Mouse (Mus musculus) heart, embryonic 13.5 days (tissue): Measurements from ENCODE around the gene Zfp692. TPM values are rescaled to one million over a fixed set of nuclear protein-coding genes. Genes with fewer than 3 reads are reported as not detected.

Experiments used
- ATAC-seq: fragments of 200-750 bp; cut with Nextera tagmentation; 2 replicates; pipeline ENCODE4 v1.8.0; 2017; ENCODE audit warnings: moderate TSS enrichment; ENCODE audit not compliant: insufficient number of reproducible peaks, low FRiP score, low TSS enrichment; ENCODE audit errors: extremely low read depth
- H3K27ac ChIP-seq: fragments of 300-500 bp; sonication (generic); replicated peaks from 2 replicates; pipeline ENCODE4 v1.5.1; 2015; ENCODE audit warnings: moderate library complexity, mild to moderate bottlenecking, inconsistent platforms
- H3K27me3 ChIP-seq: fragments of 300-500 bp; sonication (generic); replicated peaks from 2 replicates; pipeline ENCODE4 v1.6.1; 2015; ENCODE audit warnings: mild to moderate bottlenecking, inconsistent platforms
- H3K36me3 ChIP-seq: fragments of 300-500 bp; sonication (generic); 2 replicates; pipeline ENCODE4 v1.6.1; 2015; ENCODE audit warnings: mild to moderate bottlenecking, inconsistent platforms
- H3K4me1 ChIP-seq: fragments of 300-500 bp; sonication (generic); 2 replicates; pipeline ENCODE4 v1.6.1; 2015; ENCODE audit warnings: inconsistent platforms
- H3K4me2 ChIP-seq: fragments of 300-500 bp; sonication (generic); 2 replicates; pipeline ENCODE4 v1.6.1; 2015; ENCODE audit warnings: inconsistent platforms, mild to moderate bottlenecking, moderate library complexity
- H3K4me3 ChIP-seq: fragments of 300-500 bp; sonication (generic); 2 replicates; pipeline ENCODE4 v1.5.1; 2015; ENCODE audit warnings: moderate library complexity, mild to moderate bottlenecking, inconsistent platforms
- H3K9ac ChIP-seq: fragments of 300-500 bp; sonication (generic); 2 replicates; pipeline ENCODE4 v1.6.1; 2015; ENCODE audit warnings: inconsistent platforms, mild to moderate bottlenecking, moderate library complexity
- H3K9me3 ChIP-seq: fragments of 300-500 bp; sonication (generic); 2 replicates; pipeline ENCODE4 v1.6.1; 2016; ENCODE audit warnings: inconsistent platforms
- WGBS: fragments of 180-500 bp; shearing (Covaris S2); methylation state at CpG from one replicate; pipeline ENCODE4 v1.1.7; 2015; ENCODE audit warnings: mixed read lengths; 5-methylcytosine and 5-hydroxymethylcytosine counted together
- polyA plus RNA-seq: library from polyadenylated mRNA; unstranded; fragments of >200 nt; fragmentation: Nextera tagmentation; extraction: Ambion mirVana; gene quantifications from 2 replicates; pipeline ENCODE4 v1.2.1, GENCODE M21; 2015

The Zfp692 gene
- polyA plus RNA-seq, 1 experiment from 2014 or later, result 12.4 TPM

DNA sequence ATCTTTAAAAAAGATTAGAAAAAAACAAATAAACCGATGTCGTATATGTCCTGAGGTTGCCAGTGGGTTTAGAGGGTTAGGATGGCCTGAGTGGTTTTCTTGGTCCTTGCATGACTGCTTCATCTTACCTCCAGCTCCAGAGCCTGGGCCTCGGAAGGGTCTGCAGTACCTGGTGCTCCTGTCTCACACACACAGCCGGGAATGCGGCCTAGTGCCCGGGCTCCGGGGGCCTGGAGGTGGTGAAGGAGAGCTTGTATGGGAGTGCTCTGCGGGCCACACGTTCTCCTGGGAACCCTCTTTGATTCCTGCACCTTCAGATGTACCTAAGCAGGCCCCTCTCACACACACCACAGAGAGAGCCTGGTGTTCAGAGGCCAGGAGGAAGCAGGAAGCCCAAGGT lies 1.8 kb downstream of the Zfp692 start:
- WGBS, result 90% methylated on average over 9 of the region's 9 CpGs
- Histone ChIP-seq H3K4me2 (no peak overlapping the region), H3K27me3 (no peaks in the 10 kb centered on the region), H3K9me3 (no peaks in the 10 kb centered on the region), H3K4me3 (no peak overlapping the region), H3K9ac (no peak overlapping the region), H3K36me3 (peaks cover 15% of the 10 kb centered on the region), H3K27ac (no peak overlapping the region), H3K4me1 (peaks cover 13% of the 10 kb centered on the region)
- no peak for ATAC-seq

DNA sequence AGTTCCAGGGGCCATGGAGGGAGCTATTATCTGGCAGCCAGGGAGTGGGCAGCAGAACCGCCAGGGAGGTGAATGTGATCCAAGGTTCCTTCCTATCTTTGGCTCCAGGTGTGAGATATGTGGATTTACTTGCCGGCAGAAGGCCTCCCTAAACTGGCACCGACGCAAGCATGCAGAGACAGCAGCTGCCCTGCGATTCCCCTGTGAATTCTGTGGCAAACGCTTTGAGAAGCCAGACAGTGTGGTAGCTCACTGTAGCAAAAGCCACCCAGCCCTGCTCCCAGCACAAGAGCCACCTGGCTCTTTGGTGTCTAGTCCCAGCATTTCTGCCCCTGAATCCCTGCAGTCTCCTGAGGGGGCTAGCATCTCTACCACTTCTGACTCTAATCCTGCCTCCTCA lies 7.2 kb downstream of the Zfp692 start:
- no peak for ATAC-seq
- Histone ChIP-seq H3K4me2 (no peak overlapping the region), H3K36me3 (peaks cover 68% of the 10 kb centered on the region)

DNA sequence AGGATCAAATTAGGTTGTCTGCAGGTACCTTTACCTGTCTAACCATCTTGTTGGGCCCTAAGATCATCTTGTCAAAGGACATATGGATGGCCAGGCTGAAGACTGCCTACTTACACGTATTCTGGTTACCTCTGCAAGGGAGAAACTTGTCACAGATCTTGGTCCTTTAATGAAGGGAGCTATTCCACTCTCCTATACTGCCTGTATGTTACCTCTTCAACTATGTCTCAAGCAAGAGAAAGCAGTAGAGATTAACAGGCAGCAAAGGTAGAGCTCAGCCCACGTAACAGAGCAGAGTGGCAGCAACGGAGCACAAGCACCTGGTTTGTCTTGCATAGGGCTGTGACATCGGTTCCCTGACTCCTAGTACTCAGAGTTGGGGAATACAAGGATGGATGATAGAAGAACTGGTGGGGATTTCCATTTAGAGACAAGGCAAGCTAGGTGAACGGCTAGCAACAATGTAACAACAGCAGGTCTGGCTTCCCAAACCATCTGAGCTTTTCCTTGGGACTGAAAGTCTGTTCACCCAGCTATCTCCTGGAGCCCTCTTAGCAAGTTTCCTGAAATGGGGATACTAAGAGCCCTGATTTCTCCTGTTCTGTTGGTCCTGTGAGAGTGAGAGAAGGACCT lies 8.8 kb downstream of the Zfp692 start:
- WGBS, result 90% methylated on average over 5 of the region's 5 CpGs
- H3K27me3 ChIP-seq, result no peaks in the 10 kb centered on the region
- no peak for ATAC-seq

More for the DNA sequence above, 7.2 kb downstream of the Zfp692 start:
- WGBS, result 61% methylated on average over 6 of the region's 6 CpGs
- Histone ChIP-seq H3K9ac (no peak overlapping the region), H3K9me3 (no peaks in the 10 kb centered on the region), H3K4me1 (0 out of 2 replicates have a peak, but pooled peaks cover 6% of the 10 kb centered on the region), H3K27ac (no peak overlapping the region), H3K27me3 (no peaks in the 10 kb centered on the region), H3K4me3 (no peak overlapping the region)

DNA sequence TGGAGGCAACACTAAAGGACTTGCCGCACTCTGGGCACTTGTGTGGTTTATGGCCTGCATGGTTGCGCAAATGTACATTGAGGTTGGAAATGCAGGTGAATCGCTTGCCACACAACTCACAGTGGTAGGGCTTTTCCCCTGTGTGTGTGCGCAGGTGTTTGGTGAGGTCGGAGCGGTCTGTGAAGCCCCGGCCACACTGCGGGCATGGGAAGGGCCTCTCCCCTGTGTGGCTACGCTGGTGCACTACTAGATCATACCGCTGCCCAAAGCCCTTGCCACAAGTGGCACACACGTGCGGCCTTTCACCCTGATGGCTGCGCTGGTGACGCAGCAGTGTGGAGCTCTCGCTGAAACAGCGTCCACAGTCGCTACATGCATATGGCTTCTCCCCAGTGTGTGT lies 9.5 kb downstream of the Zfp692 start:
- H3K9me3 ChIP-seq, result no peaks in the 10 kb centered on the region
- H3K4me1 ChIP-seq, result peaks cover 12% of the 10 kb centered on the region; the same call in 1 of the 2 replicates
- ATAC-seq, result no peak
- no peaks in the 10 kb centered on the region for H3K27me3 ChIP-seq
- H3K9ac ChIP-seq, result no peak overlapping the region
- H3K4me2 ChIP-seq, result no peak overlapping the region
- 71% methylated on average over 17 of the region's 17 CpGs for WGBS
- no peak overlapping the region for H3K27ac ChIP-seq
- H3K36me3 ChIP-seq, result peaks cover 73% of the 10 kb centered on the region
- H3K4me3 ChIP-seq, result no peak overlapping the region

More for the DNA sequence above, 8.8 kb downstream of the Zfp692 start:
- no peak overlapping the region for H3K4me2 ChIP-seq
- H3K27ac ChIP-seq, result no peak overlapping the region
- no peak overlapping the region for H3K9ac ChIP-seq
- peaks cover 78% of the 10 kb centered on the region for H3K36me3 ChIP-seq
- H3K4me3 ChIP-seq, result no peak overlapping the region
- H3K4me1 ChIP-seq, result 0 out of 2 replicates have a peak, but pooled peaks cover 11% of the 10 kb centered on the region
- no peaks in the 10 kb centered on the region for H3K9me3 ChIP-seq

DNA sequence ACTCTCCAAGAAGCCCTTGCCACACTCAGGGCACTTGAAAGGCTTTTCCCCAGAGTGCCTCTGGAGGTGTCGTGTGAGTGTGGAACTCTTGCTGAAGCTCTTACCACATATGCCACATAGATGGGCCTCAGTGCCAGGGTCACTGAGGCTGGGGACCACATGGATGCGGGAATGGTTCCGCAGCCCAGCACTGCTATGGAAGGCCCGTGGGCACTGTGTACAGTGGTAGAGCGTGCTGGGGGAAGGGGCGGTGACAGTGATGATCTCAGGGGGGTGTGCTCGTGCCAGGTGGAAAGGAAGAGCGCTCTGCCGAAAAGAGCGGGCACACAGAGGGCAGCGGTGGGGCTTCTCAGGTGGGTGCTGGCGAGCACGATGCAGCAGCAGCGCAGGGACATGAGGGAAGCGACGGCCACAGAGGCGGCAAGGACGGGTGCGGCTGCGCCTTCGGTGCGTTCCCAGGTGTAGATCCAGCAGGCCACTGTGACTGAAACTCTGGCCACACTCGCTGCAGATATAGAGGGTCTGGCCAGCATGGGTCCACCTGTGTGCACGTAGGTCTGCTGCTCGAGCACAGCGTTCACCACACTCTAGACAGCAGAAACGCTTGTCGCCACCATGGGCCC lies 10.0 kb downstream of the Zfp692 start:
- H3K27ac ChIP-seq, result no peak overlapping the region
- peaks cover 69% of the 10 kb centered on the region for H3K36me3 ChIP-seq
- peaks cover 17% of the 10 kb centered on the region for H3K4me1 ChIP-seq
- H3K27me3 ChIP-seq, result no peaks in the 10 kb centered on the region
- no peak overlapping the region for H3K4me3 ChIP-seq
- WGBS, result 65% methylated on average over 28 of the region's 28 CpGs
- H3K9ac ChIP-seq, result no peak overlapping the region
- H3K9me3 ChIP-seq, result no peaks in the 10 kb centered on the region
- no peak overlapping the region for H3K4me2 ChIP-seq
- ATAC-seq, result no peak

DNA sequence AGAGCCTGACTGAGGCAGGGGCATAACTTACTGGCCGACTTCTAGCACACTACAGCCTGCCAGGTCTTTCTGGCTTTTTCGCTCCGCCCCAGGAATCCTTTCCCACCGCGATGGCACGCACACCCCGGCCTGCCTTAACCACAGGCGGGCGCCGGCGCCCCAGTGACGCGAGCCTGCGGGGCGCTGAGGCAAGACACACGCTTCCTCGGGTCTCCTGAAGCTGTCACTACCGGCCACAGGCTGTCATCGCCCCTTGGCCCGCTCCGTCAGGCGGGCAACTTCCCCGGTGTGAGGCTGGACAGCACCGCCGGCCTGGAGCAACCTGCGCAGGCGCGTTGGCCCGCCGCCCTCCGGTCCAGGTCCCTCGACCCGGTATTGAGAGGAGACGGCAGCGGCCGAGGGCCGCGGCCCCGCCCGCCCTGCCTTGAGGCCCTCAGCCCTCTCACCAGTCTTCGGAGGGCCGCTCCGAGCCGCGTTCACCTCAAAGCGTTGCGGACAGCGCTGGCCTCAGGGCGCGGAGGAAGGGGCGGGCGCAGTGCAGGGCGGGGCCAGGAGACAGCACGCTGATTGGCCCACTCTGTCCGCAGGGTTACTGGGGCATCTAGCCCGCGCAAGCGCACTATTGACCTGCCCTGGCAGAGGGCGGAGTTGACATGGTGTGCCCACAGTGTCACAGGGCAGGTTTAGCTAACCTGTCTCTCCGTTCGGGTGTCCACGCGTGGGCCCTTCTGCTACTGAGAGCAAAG lies 16.1 kb downstream of the Zfp692 start:
- peak overlapping the region; percentile 89 for H3K9ac ChIP-seq
- peak overlapping the region; percentile 85 for H3K4me2 ChIP-seq
- no peaks in the 10 kb centered on the region for H3K9me3 ChIP-seq
- H3K4me1 ChIP-seq, result peaks cover 26% of the 10 kb centered on the region
- peak overlapping the region; percentile 74 for H3K4me3 ChIP-seq
- H3K27ac ChIP-seq, result peak overlapping the region; percentile 98
- no peaks in the 10 kb centered on the region for H3K27me3 ChIP-seq
- H3K36me3 ChIP-seq, result peaks cover 42% of the 10 kb centered on the region
- ATAC-seq, result peak; percentile 99
- under 1% methylated on average over 62 of the region's 63 CpGs for WGBS

DNA sequence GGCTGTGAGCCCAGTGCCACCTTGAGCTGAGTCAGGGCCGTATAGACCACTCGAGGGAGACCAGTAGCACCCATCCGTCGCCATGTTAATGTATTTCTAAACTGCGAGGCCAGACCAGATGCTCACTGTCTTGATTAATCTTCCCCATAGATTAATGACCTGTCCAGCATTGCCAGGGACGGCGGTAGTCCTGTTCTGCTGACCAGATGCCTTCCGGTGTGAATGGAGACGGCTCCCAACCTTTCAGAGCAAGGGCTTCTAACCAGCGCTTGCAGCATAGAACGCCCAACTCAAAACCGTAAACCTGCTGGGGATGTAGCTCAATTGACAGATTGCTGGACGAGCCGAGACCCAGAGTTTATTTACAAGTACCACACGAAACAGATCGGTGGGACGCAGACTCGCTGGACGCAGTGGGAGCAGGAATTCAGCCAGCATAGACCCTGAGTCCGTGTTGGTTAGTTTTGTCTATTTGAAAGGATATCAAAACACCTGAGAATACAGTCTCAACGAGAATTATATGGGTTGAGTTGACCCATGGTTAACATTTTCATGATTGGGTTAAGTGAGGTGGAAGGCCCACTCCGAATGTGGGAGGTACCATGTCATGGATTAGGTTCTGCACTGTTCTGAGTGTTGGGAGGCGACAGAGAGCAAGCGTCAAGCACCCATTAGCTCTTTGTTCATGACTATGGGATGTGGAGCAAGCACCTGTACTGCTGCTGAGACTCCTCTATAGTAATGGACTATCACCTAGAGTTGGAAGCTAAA lies 16.9 kb downstream of the Zfp692 start:
- no peaks in the 10 kb centered on the region for H3K9me3 ChIP-seq
- H3K27me3 ChIP-seq, result no peaks in the 10 kb centered on the region
- H3K9ac ChIP-seq, result peak overlapping the region; percentile 89
- H3K4me2 ChIP-seq, result peak overlapping the region; percentile 85
- ATAC-seq, result no peak
- peaks cover 31% of the 10 kb centered on the region for H3K4me1 ChIP-seq
- peak overlapping the region; percentile 98 for H3K27ac ChIP-seq
- peak overlapping the region; percentile 74 for H3K4me3 ChIP-seq
- 12% methylated on average over 24 of the region's 24 CpGs for WGBS
- H3K36me3 ChIP-seq, result peaks cover 39% of the 10 kb centered on the region

DNA sequence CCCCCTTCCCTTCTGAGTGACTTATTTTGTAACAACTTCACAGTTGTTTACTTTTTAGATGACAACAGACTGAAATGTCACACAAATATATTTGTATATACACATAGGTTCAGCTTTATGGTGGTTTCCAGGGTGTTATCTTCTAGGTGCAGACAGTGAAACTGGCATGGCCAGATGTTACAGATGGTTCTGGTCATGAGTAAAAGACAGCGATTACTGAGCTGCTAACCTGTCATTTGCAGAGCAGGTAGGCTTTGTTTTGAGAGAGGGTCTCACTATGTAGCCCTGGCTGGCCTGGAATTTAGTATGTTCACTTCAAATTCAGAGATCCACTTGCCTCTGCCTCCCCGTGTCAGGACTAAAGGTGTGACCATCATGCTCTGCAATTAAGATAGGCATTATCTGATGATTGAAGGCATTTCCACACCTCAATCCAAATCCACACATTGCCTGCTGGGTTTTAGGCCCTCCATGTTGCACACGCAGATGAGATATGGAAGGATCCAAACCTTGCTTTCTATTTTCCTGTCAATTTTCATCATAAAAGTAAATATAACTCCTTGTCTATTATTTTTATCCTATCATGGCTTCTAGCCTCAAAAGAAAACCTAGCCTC lies 17.9 kb downstream of the Zfp692 start:
- no peaks in the 10 kb centered on the region for H3K27me3 ChIP-seq
- no peak overlapping the region for H3K27ac ChIP-seq
- peaks cover 40% of the 10 kb centered on the region for H3K4me1 ChIP-seq
- WGBS, result 69% methylated on average over 3 of the region's 3 CpGs
- H3K9me3 ChIP-seq, result no peaks in the 10 kb centered on the region
- no peak overlapping the region for H3K4me3 ChIP-seq
- H3K9ac ChIP-seq, result no peak overlapping the region
- H3K36me3 ChIP-seq, result peaks cover 29% of the 10 kb centered on the region
- no peak overlapping the region for H3K4me2 ChIP-seq
- no peak for ATAC-seq

DNA sequence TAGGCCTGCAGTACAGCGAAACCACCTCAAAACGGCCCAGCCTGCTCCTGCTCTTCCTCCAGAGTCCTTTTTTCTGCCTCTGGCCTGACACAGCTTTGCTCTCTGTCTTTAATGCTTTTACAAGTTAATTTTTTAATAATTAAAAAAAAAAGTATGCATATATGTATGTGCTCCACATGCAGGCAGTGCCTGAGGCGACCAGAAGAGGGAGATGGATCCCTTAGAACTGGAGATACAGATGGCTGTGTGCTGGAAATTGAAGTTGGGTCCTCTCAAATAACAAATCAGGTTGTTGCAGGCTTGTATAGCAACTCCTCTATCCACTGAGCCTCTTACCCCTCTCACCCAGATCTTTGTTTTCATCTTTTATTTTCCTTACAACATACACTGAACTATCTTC lies 19.9 kb downstream of the Zfp692 start:
- Histone ChIP-seq H3K9me3 (no peaks in the 10 kb centered on the region), H3K9ac (no peak overlapping the region), H3K27me3 (no peaks in the 10 kb centered on the region), H3K4me2 (no peak overlapping the region), H3K27ac (no peak overlapping the region), H3K4me1 (peaks cover 37% of the 10 kb centered on the region), H3K36me3 (peaks cover 19% of the 10 kb centered on the region), H3K4me3 (no peak overlapping the region)
- WGBS, result 90% methylated on average over 3 of the region's 3 CpGs
- ATAC-seq, result no peak

DNA sequence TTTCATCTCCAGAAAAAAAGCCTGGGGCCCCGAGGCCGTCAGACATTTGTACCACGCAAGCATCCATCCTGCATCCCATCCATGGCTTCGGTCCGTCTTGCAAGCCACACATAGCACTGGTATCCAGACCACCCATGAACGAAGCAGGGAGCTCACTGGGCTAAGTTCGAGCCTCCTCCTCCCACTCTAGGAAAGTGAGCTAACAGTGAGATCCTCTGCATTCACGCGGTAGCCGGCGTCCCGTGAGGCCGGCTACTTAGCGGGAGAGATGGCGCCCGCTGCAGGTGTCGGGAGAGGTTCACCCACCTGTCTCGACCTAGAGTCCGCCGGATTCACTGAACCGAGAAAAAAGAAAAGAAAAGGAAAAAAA lies 23.0 kb downstream of the Zfp692 start:
- Histone ChIP-seq H3K9me3 (no peaks in the 10 kb centered on the region), H3K36me3 (peaks cover 46% of the 10 kb centered on the region), H3K4me2 (peak overlapping the region; percentile 97), H3K27ac (peak overlapping the region; percentile 74), H3K4me3 (peak overlapping the region; percentile 97), H3K27me3 (no peaks in the 10 kb centered on the region), H3K9ac (peak overlapping the region; percentile 97), H3K4me1 (peaks cover 51% of the 10 kb centered on the region)
- no peak for ATAC-seq
- WGBS, result under 1% methylated on average over 21 of the region's 21 CpGs
